Mouse (Mus musculus) stomach, postnatal 0 days (tissue): ENCODE measurements at regions not wholly inside any gene's neighbourhood (a gene's known extent, or its start where the extent isn't known, plus 50 kb on each side); places are given as distances from the start of the nearest gene placed in this dataset.

ENCODE experiments used
- CTCF ChIP-seq: IDR thresholded peaks from 2 replicates; pipeline ENCODE4 v1.5.1; 2016; ENCODE audit warnings: antibody characterized with exemption, low read depth, mild to moderate bottlenecking, moderate library complexity
- EP300 ChIP-seq: optimal IDR thresholded peaks from 2 replicates; pipeline ENCODE3; 2016; ENCODE audit warnings: antibody characterized with exemption

DNA sequence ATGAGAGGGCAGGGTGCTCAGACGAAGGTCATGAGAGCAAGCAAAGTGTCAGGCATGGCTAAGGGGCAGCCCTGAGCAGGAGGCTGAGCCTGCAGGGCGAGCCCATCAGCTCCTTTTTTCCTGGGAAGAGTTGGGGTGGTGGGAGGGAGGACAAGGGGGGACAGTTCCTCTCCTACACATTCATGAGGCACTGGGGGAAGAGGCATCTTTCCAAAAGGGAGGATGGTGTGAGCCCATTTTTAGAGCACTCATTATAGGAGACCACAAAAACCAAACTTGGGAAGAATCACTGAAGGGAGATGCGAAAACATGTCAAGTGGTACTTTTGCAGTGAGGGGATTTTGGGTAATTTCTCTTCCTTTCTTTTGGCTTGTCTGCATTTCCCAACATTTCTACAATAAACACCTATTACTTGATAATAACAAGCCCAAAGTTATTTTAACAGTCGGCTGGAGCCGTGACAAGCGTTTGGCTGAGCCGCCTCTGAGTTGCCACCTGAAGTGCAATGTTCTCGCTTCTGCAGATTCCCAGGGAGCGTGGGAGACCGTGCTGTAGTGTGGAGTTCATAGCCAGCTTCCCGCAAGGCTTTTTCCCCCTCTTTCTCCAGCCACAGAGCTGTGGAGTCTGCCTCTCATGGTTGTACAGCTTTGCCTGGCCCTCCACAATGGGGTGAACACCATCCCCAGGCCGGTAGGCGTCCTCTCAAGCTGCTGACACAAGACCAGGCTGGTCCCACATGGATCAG, 136.9 kb upstream of the Kcnab2 start:
- TF ChIP-seq CTCF (no peak), EP300 (no peak)
